Mouse (Mus musculus): ENCODE measurements at regions not wholly inside any gene's neighbourhood (a gene's known extent, or its start where the extent isn't known, plus 50 kb on each side); places are given as distances from the start of the nearest gene placed in this dataset.

GRCm38 (mm10) chr1:88964045-88964747 lies 106.0 kb upstream of the Sh3bp4 start:
- no peak for DNase-seq (ENCODE audit: low spot score)

GRCm38 (mm10) chr1:88966416-88966815 lies 103.8 kb upstream of the Sh3bp4 start:
- DNase-seq (ENCODE audit: low spot score): no peak

GRCm38 (mm10) chr1:88968142-88968541 lies 102.1 kb upstream of the Sh3bp4 start:
- DNase-seq (ENCODE audit: low spot score): no peak

GRCm38 (mm10) chr1:88969016-88969415 lies 101.2 kb upstream of the Sh3bp4 start:
- no peak for DNase-seq (ENCODE audit: low spot score)

GRCm38 (mm10) chr1:88969630-88970029 lies 100.6 kb upstream of the Sh3bp4 start:
- DNase-seq (ENCODE audit: low spot score): no peak

GRCm38 (mm10) chr1:88976101-88976500 lies 94.1 kb upstream of the Sh3bp4 start:
- DNase-seq (ENCODE audit: low spot score): no peak

- DNase-seq (ENCODE audit: low spot score): no peak
Measured at GRCm38 (mm10) chr1:88988011-88988695, 82.1 kb upstream of the Sh3bp4 start.

- no peak for DNase-seq (ENCODE audit: low spot score)
Measured at GRCm38 (mm10) chr1:88994588-88995331, 75.5 kb upstream of the Sh3bp4 start.

GRCm38 (mm10) chr1:88995945-88996344 lies 74.3 kb upstream of the Sh3bp4 start:
- DNase-seq (ENCODE audit: low spot score): no peak

- DNase-seq (ENCODE audit: low spot score): no peak
Measured at GRCm38 (mm10) chr1:88996657-88997056, 73.6 kb upstream of the Sh3bp4 start.

- no peak for DNase-seq (ENCODE audit: low spot score)
Measured at GRCm38 (mm10) chr1:88997847-88998246, 72.4 kb upstream of the Sh3bp4 start.

GRCm38 (mm10) chr1:89002326-89002725 lies 67.9 kb upstream of the Sh3bp4 start:
- DNase-seq (ENCODE audit: low spot score): no peak

GRCm38 (mm10) chr1:89003752-89004151 lies 66.5 kb upstream of the Sh3bp4 start:
- no peak for DNase-seq (ENCODE audit: low spot score)

GRCm38 (mm10) chr1:89007476-89007875 lies 62.7 kb upstream of the Sh3bp4 start:
- no peak for DNase-seq (ENCODE audit: low spot score)

- DNase-seq (ENCODE audit: low spot score): no peak
Measured at GRCm38 (mm10) chr1:89010170-89010569, 60.0 kb upstream of the Sh3bp4 start.

GRCm38 (mm10) chr1:89011454-89011853 lies 58.8 kb upstream of the Sh3bp4 start:
- no peak for DNase-seq (ENCODE audit: low spot score)

GRCm38 (mm10) chr1:89015385-89015784 lies 54.8 kb upstream of the Sh3bp4 start:
- peak; percentile 40 for DNase-seq (ENCODE audit: low spot score)

GRCm38 (mm10) chr1:89015845-89016244 lies 54.4 kb upstream of the Sh3bp4 start:
- DNase-seq (ENCODE audit: low spot score): no peak

- DNase-seq (ENCODE audit: low spot score): no peak
Measured at GRCm38 (mm10) chr1:89019778-89020373, 50.3 kb upstream of the Sh3bp4 start.

Measured in urinary bladder, adult 2 months (tissue).